Mouse (Mus musculus): ENCODE measurements around the gene Egfr.
A peak's percentile ranks its signal among the peaks of the same experiment; 100 is the strongest.

Egfr gene

GRCm38 (mm10) chr11:16752007-16752348 lies at the start of gene Egfr:
Gene Egfr, plus strand, starts transcription at chr11:16752203.
- no peak for DNase-seq (ENCODE audit: low read depth, low spot score)
- Histone ChIP-seq H3K27me3 (ENCODE audit: control insufficient read depth, insufficient read depth, low read length, poor library complexity, severe bottlenecking) (0 out of 2 replicates have a peak, but pooled peaks cover 2% of the 10 kb centered on the region), H3K36me3 (ENCODE audit: control insufficient read depth, insufficient read depth, low read length, poor library complexity, severe bottlenecking) (no peaks in the 10 kb centered on the region)

- H3K27me3 ChIP-seq (ENCODE audit: control insufficient read depth, insufficient read depth, low read length, poor library complexity, severe bottlenecking): no peaks in the 10 kb centered on the region
- no peak for DNase-seq (ENCODE audit: low read depth, low spot score)
- H3K36me3 ChIP-seq (ENCODE audit: control insufficient read depth, insufficient read depth, low read length, poor library complexity, severe bottlenecking): no peaks in the 10 kb centered on the region
Measured at GRCm38 (mm10) chr11:16703221-16703620, 48.8 kb upstream of the Egfr start.

- no peaks in the 10 kb centered on the region for H3K27me3 ChIP-seq (ENCODE audit: control insufficient read depth, insufficient read depth, low read length, poor library complexity, severe bottlenecking)
- no peak for DNase-seq (ENCODE audit: low read depth, low spot score)
Measured at GRCm38 (mm10) chr11:16735083-16735644, 16.8 kb upstream of the Egfr start.

GRCm38 (mm10) chr11:16737323-16737722 lies 14.7 kb upstream of the Egfr start:
- H3K36me3 ChIP-seq (ENCODE audit: control insufficient read depth, insufficient read depth, low read length, poor library complexity, severe bottlenecking): no peaks in the 10 kb centered on the region
- H3K27me3 ChIP-seq (ENCODE audit: control insufficient read depth, insufficient read depth, low read length, poor library complexity, severe bottlenecking): no peaks in the 10 kb centered on the region
- DNase-seq (ENCODE audit: low read depth, low spot score): no peak

More at GRCm38 (mm10) chr11:16735083-16735644, 16.8 kb upstream of the Egfr start:
- H3K36me3 ChIP-seq (ENCODE audit: control insufficient read depth, insufficient read depth, low read length, poor library complexity, severe bottlenecking): no peaks in the 10 kb centered on the region

- Histone ChIP-seq H3K27me3 (ENCODE audit: control insufficient read depth, insufficient read depth, low read length, poor library complexity, severe bottlenecking) (no peaks in the 10 kb centered on the region), H3K36me3 (ENCODE audit: control insufficient read depth, insufficient read depth, low read length, poor library complexity, severe bottlenecking) (no peaks in the 10 kb centered on the region)
- DNase-seq (ENCODE audit: low read depth, low spot score): no peak
Measured at GRCm38 (mm10) chr11:16738691-16739090, 13.3 kb upstream of the Egfr start.

GRCm38 (mm10) chr11:16739155-16739554 lies 12.8 kb upstream of the Egfr start:
- Histone ChIP-seq H3K27me3 (ENCODE audit: control insufficient read depth, insufficient read depth, low read length, poor library complexity, severe bottlenecking) (no peaks in the 10 kb centered on the region), H3K36me3 (ENCODE audit: control insufficient read depth, insufficient read depth, low read length, poor library complexity, severe bottlenecking) (no peaks in the 10 kb centered on the region)
- no peak for DNase-seq (ENCODE audit: low read depth, low spot score)

GRCm38 (mm10) chr11:16740691-16741611 lies 11.1 kb upstream of the Egfr start:
- DNase-seq (ENCODE audit: low read depth, low spot score): peak; percentile 45
- Histone ChIP-seq H3K27me3 (ENCODE audit: control insufficient read depth, insufficient read depth, low read length, poor library complexity, severe bottlenecking) (no peaks in the 10 kb centered on the region), H3K36me3 (ENCODE audit: control insufficient read depth, insufficient read depth, low read length, poor library complexity, severe bottlenecking) (no peaks in the 10 kb centered on the region)

- Histone ChIP-seq H3K36me3 (ENCODE audit: control insufficient read depth, insufficient read depth, low read length, poor library complexity, severe bottlenecking) (no peaks in the 10 kb centered on the region), H3K27me3 (ENCODE audit: control insufficient read depth, insufficient read depth, low read length, poor library complexity, severe bottlenecking) (no peaks in the 10 kb centered on the region)
- no peak for DNase-seq (ENCODE audit: low read depth, low spot score)
Measured at GRCm38 (mm10) chr11:16742251-16742650, 9.8 kb upstream of the Egfr start.

- no peak for DNase-seq (ENCODE audit: low read depth, low spot score)
- Histone ChIP-seq H3K27me3 (ENCODE audit: control insufficient read depth, insufficient read depth, low read length, poor library complexity, severe bottlenecking) (no peaks in the 10 kb centered on the region), H3K36me3 (ENCODE audit: control insufficient read depth, insufficient read depth, low read length, poor library complexity, severe bottlenecking) (no peaks in the 10 kb centered on the region)
Measured at GRCm38 (mm10) chr11:16742821-16743220, 9.2 kb upstream of the Egfr start.

GRCm38 (mm10) chr11:16751457-16751982 lies 483 bp upstream of the Egfr start:
- H3K36me3 ChIP-seq (ENCODE audit: control insufficient read depth, insufficient read depth, low read length, poor library complexity, severe bottlenecking): no peaks in the 10 kb centered on the region
- DNase-seq (ENCODE audit: low read depth, low spot score): no peak

GRCm38 (mm10) chr11:16752349-16753153 lies 548 bp downstream of the Egfr start:
- H3K27me3 ChIP-seq (ENCODE audit: control insufficient read depth, insufficient read depth, low read length, poor library complexity, severe bottlenecking): 0 out of 2 replicates have a peak, but pooled peaks cover 2% of the 10 kb centered on the region
- no peak for DNase-seq (ENCODE audit: low read depth, low spot score)
- H3K36me3 ChIP-seq (ENCODE audit: control insufficient read depth, insufficient read depth, low read length, poor library complexity, severe bottlenecking): no peaks in the 10 kb centered on the region

More at GRCm38 (mm10) chr11:16751457-16751982, 483 bp upstream of the Egfr start:
- H3K27me3 ChIP-seq (ENCODE audit: control insufficient read depth, insufficient read depth, low read length, poor library complexity, severe bottlenecking): 0 out of 2 replicates have a peak, but pooled peaks cover 2% of the 10 kb centered on the region

- no peak for DNase-seq (ENCODE audit: low read depth, low spot score)
- H3K36me3 ChIP-seq (ENCODE audit: control insufficient read depth, insufficient read depth, low read length, poor library complexity, severe bottlenecking): no peaks in the 10 kb centered on the region
- H3K27me3 ChIP-seq (ENCODE audit: control insufficient read depth, insufficient read depth, low read length, poor library complexity, severe bottlenecking): 0 out of 2 replicates have a peak, but pooled peaks cover 2% of the 10 kb centered on the region
Measured at GRCm38 (mm10) chr11:16753154-16754040, 1.4 kb downstream of the Egfr start.

GRCm38 (mm10) chr11:16759930-16760329 lies 7.9 kb downstream of the Egfr start:
- no peaks in the 10 kb centered on the region for H3K27me3 ChIP-seq (ENCODE audit: control insufficient read depth, insufficient read depth, low read length, poor library complexity, severe bottlenecking)
- no peaks in the 10 kb centered on the region for H3K36me3 ChIP-seq (ENCODE audit: control insufficient read depth, insufficient read depth, low read length, poor library complexity, severe bottlenecking)
- DNase-seq (ENCODE audit: low read depth, low spot score): no peak

- Histone ChIP-seq H3K27me3 (ENCODE audit: control insufficient read depth, insufficient read depth, low read length, poor library complexity, severe bottlenecking) (no peaks in the 10 kb centered on the region), H3K36me3 (ENCODE audit: control insufficient read depth, insufficient read depth, low read length, poor library complexity, severe bottlenecking) (no peaks in the 10 kb centered on the region)
- no peak for DNase-seq (ENCODE audit: low read depth, low spot score)
Measured at GRCm38 (mm10) chr11:16761184-16761583, 9.2 kb downstream of the Egfr start.

Measured in splenic B cell, adult 2 months (primary cell).